Comparison of ENCODE assay signal across 9 mouse cellular contexts in the genomic region with DNA sequence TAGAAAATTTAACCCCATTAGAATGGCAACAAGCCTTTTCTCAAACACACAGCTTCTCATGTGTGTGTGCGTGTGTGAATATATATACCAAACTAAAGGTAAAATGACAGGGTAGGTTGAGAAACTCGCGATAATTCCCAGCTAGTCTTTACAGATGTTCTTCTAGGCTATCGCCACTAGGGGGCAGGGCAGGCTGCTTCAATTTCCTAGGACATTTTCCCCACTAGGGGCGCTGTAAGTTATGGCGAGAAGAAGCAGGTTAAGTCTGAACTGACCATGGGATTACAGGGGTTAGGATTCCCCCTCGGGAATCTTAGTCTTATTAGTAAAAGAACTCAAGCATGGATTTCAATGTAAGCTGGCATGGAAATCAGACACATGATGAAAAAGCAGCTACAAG. TPM values are rescaled to one million over a fixed set of nuclear protein-coding genes. Genes with fewer than 3 reads are reported as not detected.
DNase-seq lines count a peak whose midpoint lies in the region; TF ChIP-seq lines count a peak whose summit lies in the region.
"Had no signal": no experiment of that assay in that cellular context is flagged by ENCODE, and none has a peak within 500 bp of the region (broad histone marks: within the 10 kb centered on the region; RNA-seq: fewer than 3 reads in every experiment).

No protein-coding gene starts in this region.

- no peak overlapping the region for H3K4me3 ChIP-seq in C2C12 (ENCODE audit: insufficient read depth, poor library complexity, severe bottlenecking)
- no peak overlapping the region for H3K4me3 ChIP-seq in lung, adult 2 months (replicated peaks; ENCODE audit: extremely low read depth, low read depth, low read length)
- H3K4me3 ChIP-seq: lung, embryonic 15.5 days had no signal

- no peaks in the 10 kb centered on the region for H3K79me2 ChIP-seq in C2C12 (ENCODE audit: control insufficient read depth, insufficient read depth)

- no peak for TF ChIP-seq POLR2A in lung, adult 2 months (IDR thresholded peaks at IDR 0.05; ENCODE audit: borderline replicate concordance, extremely low read depth, low read depth, low read length)

- H3K36me3 ChIP-seq in C2C12 (ENCODE audit: control insufficient read depth, insufficient read depth) = no peaks in the 10 kb centered on the region
- H3K36me3 ChIP-seq: lung, embryonic 15.5 days had no signal

- no peaks in the 10 kb centered on the region for H3K4me1 ChIP-seq in lung, adult 2 months (ENCODE audit: control insufficient read depth, insufficient read depth, low read length)
- H3K4me1 ChIP-seq: lung, embryonic 15.5 days had no signal

- no peaks in the 10 kb centered on the region for H3K79me3 ChIP-seq in C2C12 (ENCODE audit: low read depth)

- peak; percentile 60 for DNase-seq in MEL-GATA-1-ER (ENCODE audit: extremely low read depth, low read depth)
- peak; percentile 60 to 81 for DNase-seq in cerebellum, adult 18-20 months
- DNase-seq in gastrocnemius, adult 18-20 months (ENCODE audit: low spot score) = peak; percentile 84
- DNase-seq in kidney, postnatal 25 days = peak; percentile 69 to 91
- peak; percentile 74 for DNase-seq in lung, adult 2 months
- DNase-seq in right cerebral cortex, adult 18-20 months = peak; percentile 67
- DNase-seq in urinary bladder, postnatal 25 days (ENCODE audit: low spot score) = peak; percentile 83

- H3ac ChIP-seq in C2C12 (ENCODE audit: control insufficient read depth, insufficient read length, low read depth) = no peak overlapping the region

- WGBS in lung, adult 2 months = 24% methylated on average over 7 of the region's 7 CpGs

- peak; percentile 75 for TF ChIP-seq CTCF in C2C12 (IDR thresholded peaks at IDR 0.05; ENCODE audit: control insufficient read depth, insufficient read depth, insufficient read length)
- TF ChIP-seq CTCF in lung, adult 2 months (IDR thresholded peaks at IDR 0.05; ENCODE audit: insufficient read depth, low read length) = peak; percentile 93

- no peaks in the 10 kb centered on the region for H3K27me3 ChIP-seq in C2C12 (ENCODE audit: control insufficient read depth, insufficient read depth, insufficient read length)
- H3K27me3 ChIP-seq: lung, embryonic 15.5 days had no signal

TF ChIP-seq in C2C12, 6 proteins besides CTCF, POLR2A, EP300 and RAD21:
- no peak for TF ChIP-seq CEBPB (IDR thresholded peaks at IDR 0.05; ENCODE audit: low read depth)
- TF ChIP-seq MAX (IDR thresholded peaks at IDR 0.05) = no peak
- no peak for TF ChIP-seq MYOD1 (IDR thresholded peaks at IDR 0.05; ENCODE audit: control insufficient read depth, insufficient read length, low read depth)
- TF ChIP-seq USF1 (IDR thresholded peaks at IDR 0.05; ENCODE audit: low read depth) = no peak
- no peak for TF ChIP-seq MYOG (IDR thresholded peaks at IDR 0.05; ENCODE audit: control insufficient read depth, extremely low read depth, insufficient read length)
- no peak for TF ChIP-seq FOSL1 (IDR thresholded peaks at IDR 0.05; ENCODE audit: insufficient read depth, low read length, poor library complexity, severe bottlenecking)
TF ChIP-seq in C2C12: peak in this region for 0.

RNA-seq across cellular contexts. Expression of gene Klhl31, which starts 39.9 kb away (rescaled TPM):
- polyA plus RNA-seq in C2C12 (2012; fragmentation: generic; extraction: Trizol) = 0.43 TPM
- 100 to 1,000 TPM; 577 to 615 TPM for total RNA-seq in gastrocnemius, adult 18-20 months (2021)
- polyA plus RNA-seq in lung, adult 2 months (2012; rRNA removed) = 0.32 and 2.5 TPM in 2 replicates

RNA-seq across cellular contexts. Expression of gene Lrrc1, which starts 51.7 kb away (rescaled TPM):
- polyA plus RNA-seq in C2C12 (2012; fragmentation: generic; extraction: Trizol) = 4.4 TPM
- total RNA-seq in gastrocnemius, adult 18-20 months (2021) = 1 to 10 TPM in 1 of 2 experiments, under 1 TPM in 1; 0.47 to 1.2 TPM
- polyA plus RNA-seq in lung, adult 2 months (2012; rRNA removed) = 36.7 and 45.3 TPM in 2 replicates
